Mouse (Mus musculus): Measurements from ENCODE around the gene Capzb. TPM values are rescaled to one million over a fixed set of nuclear protein-coding genes. Genes with fewer than 3 reads are reported as not detected.

Capzb gene
- total RNA-seq, 4 experiments from 2014 or later, result 439 to 500 (median 472) TPM

DNA sequence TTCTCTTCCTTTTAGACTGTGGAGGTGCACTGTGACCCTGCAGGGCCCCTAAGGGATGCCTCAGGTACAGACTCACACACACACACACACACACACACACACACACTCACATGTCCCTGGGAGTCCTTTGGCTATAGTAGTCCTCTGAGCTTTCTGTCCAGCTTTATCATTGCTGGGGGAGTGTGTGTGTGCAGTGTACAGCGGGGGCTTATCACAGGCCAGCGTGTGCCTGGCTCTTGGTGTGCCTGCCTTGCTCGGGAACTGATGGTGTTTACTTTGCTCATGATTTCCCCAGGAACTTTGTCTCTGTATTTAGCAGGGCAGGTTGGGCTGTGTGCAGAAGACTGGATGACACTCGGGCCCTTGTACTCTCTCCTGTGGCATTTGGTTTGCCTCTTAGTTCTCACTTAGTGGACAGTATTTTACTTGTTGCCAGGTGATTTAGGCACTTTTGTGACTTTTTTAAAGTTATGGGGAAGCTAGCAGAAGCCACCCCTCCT is 41.1 kb downstream of the Capzb start:
- DNase-seq (ENCODE audit: low spot score in 2 of 2), result no peak

DNA sequence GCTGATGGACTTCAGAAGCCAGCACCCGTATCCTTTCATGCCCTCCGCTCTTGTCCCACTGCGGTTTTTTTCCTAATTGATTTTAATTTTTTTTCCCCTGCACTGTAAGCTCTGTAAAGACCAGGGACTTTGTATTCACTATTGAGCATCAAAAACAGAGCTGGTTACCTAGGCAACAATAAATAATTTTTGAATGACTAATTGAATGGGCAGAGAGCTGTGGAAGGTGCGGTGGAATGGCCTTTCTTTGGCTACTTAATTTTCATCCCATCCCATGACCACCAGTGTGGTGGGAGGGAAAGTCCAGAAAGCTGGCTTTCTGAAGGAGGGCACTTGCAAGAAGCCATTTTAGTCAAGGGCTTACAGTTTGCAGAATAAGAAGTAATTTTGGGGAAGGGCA is 41.6 kb downstream of the Capzb start:
- DNase-seq (ENCODE audit: low spot score in 2 of 2), result no peak

DNA sequence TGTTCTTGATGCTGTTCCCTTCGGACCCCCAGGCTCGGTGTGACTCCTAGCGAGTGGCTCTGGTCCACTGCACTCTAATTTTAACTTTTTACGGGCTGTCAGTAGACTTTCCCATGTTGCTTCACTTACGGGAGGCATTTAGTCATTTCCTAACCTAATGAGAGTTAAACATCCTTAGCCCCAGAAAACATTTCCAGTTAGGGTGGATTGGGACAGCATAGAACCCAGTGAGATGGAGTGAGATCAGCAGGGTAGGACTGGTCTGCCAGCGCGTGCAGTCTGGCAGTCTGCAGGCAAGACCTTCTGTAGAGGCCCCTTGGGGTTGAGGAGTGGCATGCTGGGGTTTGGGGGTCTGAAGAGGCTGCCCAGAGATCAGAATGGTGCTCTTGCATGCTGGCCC is 42.9 kb downstream of the Capzb start:
- no peak for DNase-seq (ENCODE audit: low spot score in 2 of 2)

DNA sequence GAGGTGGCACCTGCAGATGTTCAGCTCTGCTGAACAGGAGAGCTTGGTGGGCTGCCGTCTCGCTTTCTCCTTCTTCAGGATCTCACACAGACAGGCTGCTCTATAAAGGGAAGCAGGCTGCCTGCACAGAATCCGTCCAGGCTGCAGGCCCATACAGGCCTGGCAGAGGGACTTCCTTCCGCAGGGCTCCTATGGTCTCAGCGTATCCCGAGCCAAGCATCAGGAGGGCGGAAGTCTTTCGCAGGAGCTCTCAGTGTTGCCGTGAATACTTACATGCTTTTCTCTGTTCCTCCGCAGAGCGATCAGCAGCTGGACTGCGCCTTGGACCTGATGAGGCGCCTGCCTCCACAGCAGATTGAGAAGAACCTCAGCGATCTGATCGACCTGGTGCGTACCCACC is 45.9 kb downstream of the Capzb start:
- no peak for DNase-seq (ENCODE audit: low spot score in 2 of 2)

DNA sequence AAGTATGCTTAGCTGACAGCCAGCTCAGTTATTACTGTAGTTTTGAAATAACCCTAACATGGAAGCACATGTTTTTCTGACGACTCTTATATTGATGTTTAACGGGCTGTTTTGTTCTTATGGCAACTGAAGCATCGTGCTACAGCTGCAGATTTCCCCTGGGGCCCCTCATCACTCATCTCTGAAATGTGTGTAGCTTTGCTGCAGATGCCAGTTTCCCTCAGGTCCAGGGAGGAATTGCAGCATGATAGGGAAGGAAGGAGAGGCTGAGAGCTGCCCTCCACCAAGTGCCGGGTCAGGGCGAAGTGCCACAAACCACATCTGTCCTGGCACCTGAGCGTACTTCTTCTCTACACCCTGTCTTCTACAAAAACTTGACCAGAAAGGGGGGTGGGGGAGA is 47.6 kb downstream of the Capzb start:
- DNase-seq (ENCODE audit: low spot score in 2 of 2), result no peak

DNA sequence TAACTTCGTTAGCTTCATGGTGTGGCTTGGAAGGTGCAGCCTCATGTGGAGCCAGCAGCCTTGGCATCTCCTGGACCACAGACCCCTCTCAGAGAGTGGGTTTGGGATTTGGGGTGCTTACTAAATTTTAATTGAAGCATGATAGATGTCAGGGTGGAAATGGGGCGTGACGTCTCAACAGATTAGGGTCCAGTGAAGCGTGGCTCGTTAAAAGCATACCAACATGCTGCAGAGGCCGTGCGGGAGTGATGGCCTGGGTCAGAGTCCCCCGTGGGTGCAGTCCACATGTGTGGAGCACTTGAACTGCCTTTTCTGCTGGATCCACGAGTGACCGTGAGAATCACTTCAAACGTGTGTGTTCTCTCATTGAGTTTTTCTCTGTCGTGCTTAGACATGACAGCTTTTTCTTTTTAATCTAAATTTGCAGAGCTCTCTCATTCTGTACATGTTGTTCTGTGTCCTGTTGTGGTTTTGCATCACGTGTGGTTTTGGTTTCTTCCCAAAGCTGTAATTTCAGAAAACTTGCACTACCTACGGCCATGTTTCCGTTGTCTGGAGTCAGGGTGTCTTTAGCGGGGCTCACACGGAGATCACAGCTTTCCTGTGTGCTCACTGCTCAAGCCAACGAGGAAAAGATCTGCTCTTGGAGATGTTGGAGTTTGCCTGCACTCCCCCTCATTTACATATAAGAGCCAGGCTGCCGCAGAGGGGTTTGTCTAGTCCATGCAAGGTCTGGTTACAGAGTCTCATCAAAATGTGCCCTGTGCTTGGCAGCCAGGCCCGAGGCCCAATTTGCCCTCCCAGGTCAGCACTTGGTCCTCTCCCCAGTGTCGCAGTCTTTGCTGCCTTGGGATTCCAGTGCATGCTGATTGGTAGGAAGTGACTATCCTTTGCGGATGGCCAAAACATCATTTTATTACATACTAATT is 49.2 kb downstream of the Capzb start:
- peak in 1 of 2 experiments; percentile 51 for DNase-seq (ENCODE audit: low spot score in 2 of 2)

DNA sequence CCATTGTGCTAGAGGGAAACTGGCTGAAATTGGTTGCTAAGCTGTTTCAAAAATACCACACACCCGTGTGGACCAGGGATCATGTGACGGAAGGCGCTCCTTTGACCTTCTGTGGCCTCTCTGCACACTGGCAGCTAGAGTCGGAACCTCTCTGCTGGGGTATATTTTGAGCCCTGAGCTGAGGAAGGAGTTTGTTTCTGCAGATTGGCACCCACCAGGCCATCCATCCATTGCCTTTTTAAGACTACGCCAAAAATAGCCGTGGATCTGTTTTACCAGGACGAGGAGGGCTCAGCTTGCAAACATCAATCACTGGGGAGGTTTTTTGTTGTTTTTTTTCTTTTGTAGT is 49.9 kb downstream of the Capzb start:
- peak; percentile 51 to 76 for DNase-seq (ENCODE audit: low spot score in 2 of 2)

DNA sequence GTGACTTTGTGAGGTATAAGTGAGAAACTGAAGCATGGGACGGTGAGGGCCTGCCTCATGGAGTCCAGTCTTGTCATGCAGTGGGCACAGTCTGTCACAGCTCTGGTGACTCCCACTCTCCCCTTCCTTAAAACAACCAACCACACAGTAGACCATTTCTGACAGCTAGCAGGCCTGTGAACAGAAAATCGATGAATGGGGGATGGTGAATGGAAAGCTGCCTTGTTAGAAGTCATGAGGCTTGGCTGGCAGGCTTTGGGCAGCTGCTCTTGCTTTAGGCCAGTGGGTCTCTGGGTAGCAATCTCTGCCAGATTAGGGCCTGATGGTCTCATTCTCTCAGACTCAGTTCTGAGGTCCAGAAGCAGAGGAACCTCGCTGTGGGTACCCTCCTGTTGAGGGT is 51.5 kb downstream of the Capzb start:
- no peak for DNase-seq (ENCODE audit: low spot score in 2 of 2)

DNA sequence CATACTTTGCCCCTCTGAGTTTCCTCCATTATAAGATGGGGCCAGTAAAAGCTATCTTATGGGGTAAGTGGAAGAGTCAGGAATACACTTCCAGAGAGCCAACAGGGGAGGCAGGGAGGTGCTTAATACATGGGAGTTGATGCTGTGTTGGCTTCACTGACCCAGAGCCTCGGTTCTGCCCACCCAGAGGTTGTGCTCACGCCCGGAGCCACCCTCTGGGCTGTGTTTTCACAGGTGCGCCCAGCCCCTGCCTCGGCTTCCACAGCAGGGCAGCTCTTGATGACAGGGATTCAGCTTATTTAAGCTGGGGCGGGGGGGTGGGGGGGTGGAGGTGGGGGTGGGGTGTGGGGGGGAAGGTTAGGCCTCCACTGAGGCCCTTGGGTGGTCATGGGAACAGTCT is 52.1 kb downstream of the Capzb start:
- no peak for DNase-seq (ENCODE audit: low spot score in 2 of 2)

DNA sequence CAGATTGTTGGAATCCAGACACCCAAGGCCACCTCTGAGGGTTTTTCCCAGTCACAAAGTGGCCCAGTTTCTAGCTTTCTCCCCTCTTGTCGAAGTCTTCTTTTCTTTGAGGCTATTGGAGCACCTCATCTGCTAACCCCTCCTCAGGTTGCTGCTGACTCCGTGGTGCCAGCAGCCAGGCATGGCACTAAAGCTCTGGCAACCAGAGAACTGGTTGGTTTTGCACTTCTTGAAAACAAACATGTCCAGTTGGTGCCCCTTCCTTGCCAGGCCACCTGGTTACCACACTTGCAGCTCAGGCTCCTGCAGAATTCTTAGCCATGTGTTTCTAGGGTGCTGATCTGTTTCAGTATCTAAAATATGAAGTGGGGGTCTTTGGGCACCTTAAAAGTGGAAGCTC is 52.8 kb downstream of the Capzb start:
- no peak for DNase-seq (ENCODE audit: low spot score in 2 of 2)

DNA sequence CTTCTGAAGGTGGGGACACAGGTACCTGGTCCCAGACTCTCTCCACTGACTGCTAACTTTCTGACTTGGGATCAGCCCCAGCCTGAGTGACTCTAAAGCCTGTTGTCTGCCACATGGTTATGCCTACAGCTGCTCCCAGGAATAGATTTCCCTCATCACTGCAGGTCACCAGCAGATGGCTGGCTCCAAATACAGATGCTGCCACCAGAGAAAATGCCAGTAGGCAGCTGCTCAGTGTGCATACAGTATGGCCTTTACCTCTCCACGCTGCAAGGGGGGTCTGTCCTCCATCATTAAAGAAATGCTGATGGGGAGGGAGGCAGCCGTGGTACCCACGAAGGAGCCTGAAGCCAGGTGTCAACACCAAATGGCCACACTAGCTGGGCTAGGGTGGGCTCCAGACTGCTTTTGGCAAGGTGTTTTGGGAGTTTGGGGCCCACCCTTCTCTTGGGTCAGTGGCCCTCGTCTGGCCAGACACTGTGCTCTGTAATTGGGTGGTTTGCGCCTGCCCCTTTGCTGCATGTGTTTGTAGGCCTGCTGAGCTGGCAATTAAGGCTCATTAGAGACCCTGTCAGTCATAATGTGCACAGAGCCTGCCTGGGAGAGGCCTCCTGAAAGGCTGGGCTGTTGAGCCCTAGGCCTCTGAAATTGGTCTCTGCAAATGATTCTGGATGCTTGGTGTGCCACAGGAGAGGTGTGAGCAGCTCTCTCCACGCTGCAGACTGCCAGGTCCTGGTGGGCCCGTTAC is 53.6 kb downstream of the Capzb start:
- peak in 1 of 2 experiments; percentile 43 for DNase-seq (ENCODE audit: low spot score in 2 of 2)

DNA sequence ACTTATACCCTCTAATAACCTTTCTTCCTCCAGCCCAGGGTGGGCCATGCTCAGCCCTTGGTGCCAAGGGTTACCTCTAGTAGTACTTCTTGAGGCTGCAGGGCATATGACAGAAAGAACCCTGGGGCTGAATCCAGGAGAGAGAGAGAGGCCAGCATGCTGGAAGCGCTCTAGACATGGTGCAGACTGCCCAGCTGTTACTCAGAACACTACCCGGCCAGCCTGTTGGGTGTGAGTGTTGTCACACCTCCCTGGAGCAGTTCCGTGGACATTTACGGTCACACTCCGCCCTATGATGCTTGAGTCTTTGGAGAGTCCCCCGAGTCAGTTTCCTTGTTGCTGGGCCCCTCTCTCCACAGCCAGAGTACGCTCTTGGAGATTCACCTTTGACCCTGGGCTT is 55.3 kb downstream of the Capzb start:
- DNase-seq (ENCODE audit: low spot score in 2 of 2), result no peak

DNA sequence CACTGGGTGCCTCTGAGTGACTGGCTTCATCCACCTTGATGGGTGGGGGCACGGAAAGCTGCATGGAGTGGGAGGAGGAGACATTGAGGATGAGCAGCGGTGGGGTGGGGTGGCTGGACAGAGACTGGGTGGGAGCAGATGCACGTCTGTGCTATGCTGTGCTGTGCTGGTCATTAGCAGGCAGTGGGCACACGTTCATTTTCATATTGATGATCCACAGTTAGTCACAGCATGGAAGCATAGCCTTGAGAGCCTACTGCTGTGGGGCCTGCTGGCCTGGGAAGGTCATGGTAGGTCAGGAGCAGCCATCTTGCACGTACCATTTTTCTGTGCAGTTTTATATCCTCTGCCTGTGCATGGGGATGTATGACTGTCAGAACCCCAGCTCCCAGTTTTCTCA is 56.0 kb downstream of the Capzb start:
- no peak for DNase-seq (ENCODE audit: low spot score in 2 of 2)

DNA sequence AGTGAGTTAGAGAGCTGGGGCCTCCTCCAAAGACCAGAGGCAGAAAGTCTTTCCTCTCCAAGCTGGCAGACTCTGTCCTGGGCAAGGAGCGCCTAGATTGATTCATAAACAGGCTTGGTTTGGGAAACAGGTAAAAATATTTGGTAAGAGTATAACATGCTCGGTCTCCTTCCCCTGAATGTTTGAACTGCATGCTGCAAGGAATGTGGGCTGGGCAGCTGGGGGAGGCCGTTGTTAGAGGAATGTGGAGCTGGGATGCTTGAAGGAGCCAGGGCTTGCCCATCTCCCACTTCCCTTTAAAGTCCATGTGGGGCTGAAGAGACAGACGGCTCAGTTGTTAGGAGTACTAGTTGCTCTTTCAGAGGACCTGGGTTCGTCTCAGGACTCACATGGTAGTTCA is 57.3 kb downstream of the Capzb start:
- DNase-seq (ENCODE audit: low spot score in 2 of 2), result no peak

DNA sequence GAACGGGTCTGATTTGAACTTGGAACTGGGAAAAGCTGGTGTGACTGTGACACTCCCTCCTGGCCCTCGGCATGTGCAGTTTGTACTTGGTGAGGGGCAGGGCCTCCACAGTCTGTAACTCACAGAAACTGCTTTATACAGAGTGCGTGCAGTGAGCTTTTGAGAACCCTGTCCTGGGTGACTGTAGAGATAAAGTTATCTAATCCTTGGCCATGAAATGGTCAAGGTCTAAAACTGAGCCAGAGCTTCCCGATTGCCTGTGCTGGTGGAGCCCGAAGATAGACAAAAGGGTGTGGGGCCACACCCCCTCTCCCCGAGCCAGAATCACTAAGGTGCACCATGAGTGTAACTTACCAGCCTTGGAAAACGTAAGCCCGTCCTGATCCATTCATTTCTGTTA is 58.2 kb downstream of the Capzb start:
- DNase-seq (ENCODE audit: low spot score in 2 of 2), result no peak

DNA sequence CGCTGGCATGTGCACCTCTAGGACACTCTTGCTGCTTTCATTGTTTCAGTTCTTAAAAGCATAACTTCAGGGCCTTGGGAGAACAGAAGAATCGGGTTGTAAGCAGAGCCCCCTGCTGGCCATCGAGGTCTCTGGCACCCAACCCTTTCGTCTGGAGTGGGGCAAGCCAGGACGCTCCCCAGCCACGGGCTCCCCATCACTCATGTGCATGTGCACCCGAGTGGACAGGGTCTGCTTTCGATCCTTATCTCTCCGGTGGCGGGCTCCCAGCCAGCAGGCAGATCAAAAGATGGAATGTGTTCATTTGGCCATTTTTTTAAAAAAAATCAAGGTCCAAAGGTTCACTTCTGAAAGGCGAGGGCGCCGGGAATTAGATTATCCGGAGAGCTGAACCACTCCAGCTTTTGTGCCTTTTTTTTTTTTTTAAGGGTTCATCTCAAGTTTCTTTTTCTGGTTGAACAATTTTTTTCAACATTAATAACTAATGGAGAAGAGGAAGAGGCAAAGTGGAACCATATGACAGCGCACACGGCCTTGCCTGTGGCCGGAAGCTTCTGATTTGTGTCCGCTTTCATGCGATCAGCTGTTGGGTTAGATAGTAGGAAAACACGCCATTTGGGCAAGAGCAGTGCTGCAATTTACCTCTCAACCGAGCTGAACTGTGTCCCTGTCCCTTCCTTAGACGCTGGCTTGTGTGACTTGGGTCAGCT is 59.5 kb downstream of the Capzb start:
- peak; percentile 79 to 83 for DNase-seq (ENCODE audit: low spot score in 2 of 2)

DNA sequence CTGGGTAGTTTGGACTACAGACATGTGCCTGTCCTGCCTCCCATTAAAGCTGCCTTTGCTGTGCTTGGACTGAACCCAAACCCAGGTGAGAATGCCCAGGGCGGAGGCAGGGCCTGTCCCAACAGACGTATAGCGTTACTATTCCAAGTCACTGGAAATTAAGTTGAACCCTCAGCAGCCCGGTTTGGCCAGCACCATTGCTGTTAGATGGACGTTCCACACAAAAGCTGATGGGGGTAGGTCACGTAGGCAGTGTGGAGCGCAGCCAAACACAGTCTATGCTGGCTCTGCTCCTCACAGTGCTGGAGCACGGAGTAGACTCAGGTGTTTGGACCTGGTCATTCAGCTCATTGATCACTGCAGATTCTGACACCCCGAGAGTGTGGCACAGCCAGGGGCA is 60.5 kb downstream of the Capzb start:
- no peak for DNase-seq (ENCODE audit: low spot score in 2 of 2)

DNA sequence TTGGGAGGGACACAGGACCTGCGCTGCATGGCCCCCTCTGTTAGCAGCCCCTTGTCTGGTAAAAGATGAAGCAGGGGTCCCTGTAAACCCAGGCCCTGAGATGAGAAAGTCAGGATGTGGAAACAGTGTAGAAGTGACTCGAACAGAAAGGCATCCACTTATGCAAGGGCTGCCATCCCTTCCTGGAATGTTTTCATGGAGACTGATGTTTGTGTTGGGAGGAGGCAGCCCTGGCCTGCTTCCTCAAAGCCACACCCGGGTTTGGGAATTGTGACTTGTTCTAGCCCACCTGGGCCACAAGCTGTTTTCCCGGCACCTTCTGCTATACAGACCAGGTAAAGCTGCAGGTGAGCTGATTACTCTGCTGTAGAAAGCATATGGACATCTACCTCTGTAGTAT is 63.4 kb downstream of the Capzb start:
- no peak for DNase-seq (ENCODE audit: low spot score in 2 of 2)

DNA sequence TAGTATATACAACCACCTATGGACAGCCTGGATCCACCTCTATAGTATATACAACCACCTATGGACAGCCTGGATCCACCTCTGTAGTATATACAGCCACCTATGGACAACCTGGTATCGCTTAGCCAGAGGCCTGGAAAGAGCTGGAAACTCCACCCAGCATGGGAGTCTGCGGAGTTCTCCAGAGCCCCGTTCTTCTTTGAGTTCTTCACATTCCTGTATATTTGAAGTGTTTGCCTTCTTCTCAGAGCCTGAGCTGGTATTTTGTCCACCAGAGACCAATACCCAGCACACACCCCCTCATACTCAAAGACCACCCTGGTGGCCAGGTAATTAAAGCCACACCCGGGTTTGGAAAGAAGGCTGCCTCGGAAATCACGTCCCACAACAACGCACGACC is 64.0 kb downstream of the Capzb start:
- DNase-seq (ENCODE audit: low spot score in 2 of 2), result no peak

DNA sequence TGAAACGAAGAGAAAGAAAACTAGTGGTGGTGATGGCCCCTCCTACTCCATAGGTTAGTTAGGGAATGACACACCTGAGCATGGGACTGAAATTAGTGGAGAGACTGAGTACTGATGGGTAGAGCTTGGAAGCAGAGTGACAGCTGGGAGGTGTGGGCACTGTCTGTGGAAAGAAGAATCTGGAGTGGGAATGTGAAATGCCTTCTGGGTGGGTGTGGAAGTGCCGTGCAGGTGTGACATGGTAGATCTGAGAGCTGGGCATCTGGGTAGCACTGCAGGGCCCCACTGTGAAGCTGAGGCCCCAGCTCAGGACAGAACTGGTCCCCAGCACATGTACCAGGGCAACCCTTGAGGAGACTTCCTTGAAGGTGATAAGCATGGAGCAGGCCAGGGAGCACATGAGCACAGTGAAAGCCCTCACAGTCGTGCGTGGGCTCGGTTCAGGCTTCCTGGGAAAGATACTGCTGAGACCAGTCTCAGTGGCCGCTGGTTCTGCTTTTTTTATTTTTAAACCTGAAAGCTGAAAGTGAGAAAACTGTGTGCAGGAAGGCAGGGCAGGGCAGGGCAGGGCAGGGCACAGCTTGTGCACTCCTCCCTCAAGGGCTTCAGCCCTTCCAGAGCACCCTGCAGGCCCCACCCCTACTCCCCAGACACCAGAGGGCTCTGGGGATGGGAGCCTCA is 66.1 kb downstream of the Capzb start:
- DNase-seq (ENCODE audit: low spot score in 2 of 2), result no peak

DNA sequence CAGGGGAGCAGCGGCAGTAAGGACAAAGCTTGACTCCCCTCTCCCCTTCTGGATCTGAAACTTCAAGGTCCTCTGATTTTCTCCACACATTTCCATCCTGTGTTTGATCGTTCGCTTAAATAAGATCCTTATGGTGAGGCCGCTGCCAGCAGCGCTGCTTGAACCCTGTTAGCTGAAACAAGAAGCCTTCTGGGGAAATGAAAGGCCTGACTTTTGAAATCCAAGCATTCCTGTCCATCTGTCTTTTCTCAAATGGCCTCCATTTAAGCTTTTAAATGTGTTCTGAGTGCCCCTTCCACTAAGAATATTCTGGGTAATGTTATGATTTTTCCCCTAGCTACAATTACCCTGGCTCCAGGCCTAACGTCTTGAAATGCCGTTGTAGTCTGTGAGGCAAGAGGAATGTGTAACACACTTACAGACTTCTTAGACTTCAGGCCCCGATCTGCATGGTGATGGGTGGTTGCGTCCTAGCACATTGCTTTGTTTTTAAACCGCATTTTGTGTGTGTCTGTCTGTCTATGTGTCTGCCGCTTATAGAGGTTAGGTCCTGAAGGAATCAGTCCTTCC is 66.7 kb downstream of the Capzb start:
- no peak for DNase-seq (ENCODE audit: low spot score in 2 of 2)
